Mouse (Mus musculus): ENCODE measurements around the gene Slamf1.
"Not testable (repeated sequence)": the region's sequence is repeated elsewhere in the genome, so short reads cannot be mapped to it uniquely, and the experiment has no call there.

Gene Slamf1

GRCm38 (mm10) chr1:171799648-171800047 lies 32.7 kb downstream of the Slamf1 start:
- DNase-seq (ENCODE audit: low spot score): no peak

GRCm38 (mm10) chr1:171811048-171811447 lies 44.1 kb downstream of the Slamf1 start:
- not testable (repeated sequence) for DNase-seq (ENCODE audit: low spot score)

DNA sequence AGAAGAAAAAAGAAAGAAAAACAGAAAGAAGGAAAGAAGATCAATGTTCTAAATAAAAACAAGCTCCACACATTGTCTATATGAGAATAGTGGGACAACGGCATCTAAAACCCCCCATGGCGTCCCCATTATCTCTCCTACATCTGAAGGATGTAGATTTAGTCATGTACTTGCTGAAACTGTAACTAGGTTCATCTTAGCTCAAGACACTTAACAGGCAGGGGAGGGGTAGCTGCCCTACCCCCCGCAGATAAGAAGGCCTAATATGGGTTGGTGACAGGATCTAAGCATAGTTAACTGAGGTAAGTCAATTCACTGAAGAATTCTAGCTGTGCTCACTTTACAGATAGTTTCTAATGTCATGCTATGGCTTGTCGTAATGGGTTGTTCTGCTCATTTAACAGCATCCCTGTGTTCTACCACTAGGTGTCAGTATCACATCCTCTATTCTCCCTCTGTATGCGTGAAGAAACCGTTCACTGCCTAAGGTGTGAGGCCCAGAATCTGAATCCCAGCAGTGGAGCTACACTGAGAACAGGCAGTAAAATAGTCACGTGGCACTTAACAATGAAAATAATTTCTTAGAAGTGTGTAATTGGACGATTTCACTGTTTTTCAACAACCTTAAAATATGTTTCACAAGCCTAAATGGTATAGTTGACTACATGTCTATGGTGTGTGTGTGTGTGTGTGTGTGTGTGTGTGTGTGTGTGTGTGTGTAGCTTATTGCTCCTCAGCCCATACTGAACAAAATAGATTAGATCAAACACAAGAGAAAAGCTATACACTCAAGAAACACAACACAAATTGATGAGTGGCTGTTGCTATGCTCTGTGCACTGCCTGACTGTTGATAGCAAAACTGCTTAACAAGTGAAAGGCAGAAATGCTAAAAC lies 48.9 kb downstream of the Slamf1 start:
- DNase-seq (ENCODE audit: low spot score): peak; percentile 68

DNA sequence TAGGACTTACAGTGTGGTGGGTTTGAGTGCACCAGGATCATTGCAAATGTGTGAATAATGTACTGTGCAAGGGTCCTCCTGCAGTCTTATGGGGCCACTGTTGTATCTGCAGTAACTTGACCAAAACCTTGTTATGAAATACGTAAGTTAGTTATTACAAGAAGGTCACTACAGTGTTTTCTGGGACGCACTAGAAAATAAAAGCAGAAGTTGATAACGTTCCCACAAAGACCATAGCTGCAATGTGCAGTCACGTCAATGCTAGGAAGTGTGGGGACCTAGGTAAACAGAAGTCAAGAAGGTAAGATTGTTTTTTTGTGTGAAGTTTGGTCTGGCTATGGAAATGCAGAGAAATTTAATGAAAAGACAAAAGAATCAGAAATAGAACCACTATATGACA lies 50.1 kb downstream of the Slamf1 start:
- no peak for DNase-seq (ENCODE audit: low spot score)

DNA sequence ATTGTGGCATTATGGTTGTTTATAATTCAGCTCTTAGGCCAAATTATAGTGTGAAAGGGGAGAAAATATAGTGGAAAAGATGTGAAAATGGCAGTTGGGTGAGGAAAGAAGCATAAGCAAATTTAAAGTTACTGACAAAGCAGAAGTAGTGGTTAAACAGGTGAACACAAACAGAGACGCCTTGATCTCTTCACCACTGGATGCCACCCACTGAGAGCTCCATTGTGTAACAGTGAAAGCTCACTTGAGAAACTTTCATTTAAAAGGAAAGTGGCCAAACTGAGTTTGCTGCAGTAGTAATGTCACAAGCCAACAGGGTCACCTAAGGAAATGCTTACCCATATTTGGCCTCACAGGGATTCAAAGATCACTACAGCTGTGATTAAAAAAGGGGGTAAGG lies 54.4 kb downstream of the Slamf1 start:
- DNase-seq (ENCODE audit: low spot score): no peak

DNA sequence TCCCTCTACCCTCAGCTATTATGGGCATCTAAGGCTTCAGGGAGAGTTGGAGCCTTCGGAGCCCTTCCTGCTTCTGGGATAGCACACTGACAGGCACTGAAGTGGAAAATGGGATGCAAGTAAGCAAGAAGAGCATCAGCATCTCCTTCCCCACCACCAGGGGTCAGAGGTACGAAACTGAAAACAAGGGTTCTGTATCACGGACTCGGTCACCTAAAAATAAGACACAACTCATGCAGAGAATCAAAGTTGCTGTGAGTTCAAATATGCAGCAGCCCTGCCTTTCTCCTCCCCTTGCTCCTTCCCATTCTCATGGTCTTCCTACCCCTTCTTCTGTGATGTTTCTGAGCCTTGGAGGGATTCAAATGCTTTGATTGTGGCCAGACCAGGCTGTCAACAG lies 58.5 kb downstream of the Slamf1 start:
- no peak for DNase-seq (ENCODE audit: low spot score)

DNA sequence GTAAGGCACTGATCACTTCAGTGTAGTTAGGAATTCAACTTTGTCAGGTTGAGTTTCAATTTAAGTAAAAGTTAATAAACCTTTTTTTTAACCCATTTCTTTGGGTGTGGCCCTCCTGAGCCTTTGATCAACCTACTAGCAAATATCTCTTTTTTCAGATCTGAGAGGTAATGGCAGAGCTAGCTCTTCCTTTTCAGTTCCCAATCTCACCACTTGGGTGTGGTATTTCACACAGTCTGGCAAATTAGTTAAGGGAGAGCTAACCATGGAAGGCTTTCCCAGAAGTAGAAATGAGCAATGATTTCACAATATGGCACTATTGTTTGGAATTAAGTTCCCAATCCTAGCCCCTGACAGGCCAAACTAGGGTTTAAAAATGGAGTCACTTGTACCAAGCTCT lies 59.2 kb downstream of the Slamf1 start:
- DNase-seq (ENCODE audit: low spot score): no peak

- no peak for DNase-seq (ENCODE audit: low spot score)
Observed at GRCm38 (mm10) chr1:171827674-171828073, 60.7 kb downstream of the Slamf1 start.

DNA sequence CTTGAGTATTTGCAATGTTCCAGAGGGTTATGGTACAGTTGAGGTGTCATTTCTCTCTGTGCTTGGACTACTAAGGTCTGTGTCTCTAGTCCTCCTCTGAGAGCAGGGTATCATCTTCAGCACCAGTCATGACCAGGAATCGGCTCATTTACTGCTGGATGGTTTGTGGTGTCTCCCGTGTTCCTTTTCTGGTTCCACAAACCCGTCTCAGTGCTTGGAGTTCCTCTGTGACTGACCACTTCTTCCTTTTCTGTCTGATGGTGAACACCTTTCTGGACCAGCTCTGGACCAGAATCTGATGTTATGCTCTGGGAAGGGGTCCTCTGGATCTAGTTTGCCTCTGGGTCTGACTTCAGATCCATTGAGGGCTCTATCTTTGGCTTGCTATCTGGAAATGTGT lies 72.6 kb downstream of the Slamf1 start, which contains the start of gene Cd84:
Gene Cd84 (plus strand): TSS at position 210 of the 400 bp plus-strand sequence.
- DNase-seq (ENCODE audit: low spot score): no peak

DNA sequence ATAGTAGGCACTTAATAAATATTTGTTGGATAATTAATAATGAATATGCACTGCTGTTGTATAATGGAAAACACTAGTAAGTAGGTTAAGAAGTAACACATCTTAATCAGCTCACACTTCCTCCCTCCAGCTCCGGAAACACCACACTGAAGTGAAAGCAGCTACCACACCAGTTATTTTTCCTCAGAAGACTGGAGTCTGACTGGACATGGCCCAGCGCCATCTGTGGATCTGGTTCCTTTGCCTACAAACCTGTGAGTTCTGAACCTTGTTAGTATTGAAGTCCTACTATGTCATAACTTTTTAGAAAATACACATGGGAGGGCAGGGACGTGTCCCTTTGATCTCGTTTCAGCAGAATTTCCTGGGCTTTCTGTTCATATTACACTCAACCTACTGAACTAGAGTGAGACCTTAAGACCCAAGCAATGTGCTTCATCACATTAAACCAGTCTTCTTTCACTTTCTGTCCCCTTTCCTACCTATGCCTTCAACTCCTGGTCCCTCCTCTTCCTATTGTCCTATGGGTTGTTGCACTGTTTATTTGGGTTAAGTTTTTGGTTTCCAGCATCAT lies 73.6 kb downstream of the Slamf1 start:
- no peak for DNase-seq (ENCODE audit: low spot score)

- no peak for DNase-seq (ENCODE audit: low spot score)
Observed at GRCm38 (mm10) chr1:171845035-171845754, 78.3 kb downstream of the Slamf1 start.

- no peak for DNase-seq (ENCODE audit: low spot score)
Observed at GRCm38 (mm10) chr1:171848201-171848600, 81.3 kb downstream of the Slamf1 start.

- no peak for DNase-seq (ENCODE audit: low spot score)
Observed at GRCm38 (mm10) chr1:171848757-171849156, 81.8 kb downstream of the Slamf1 start.

DNA sequence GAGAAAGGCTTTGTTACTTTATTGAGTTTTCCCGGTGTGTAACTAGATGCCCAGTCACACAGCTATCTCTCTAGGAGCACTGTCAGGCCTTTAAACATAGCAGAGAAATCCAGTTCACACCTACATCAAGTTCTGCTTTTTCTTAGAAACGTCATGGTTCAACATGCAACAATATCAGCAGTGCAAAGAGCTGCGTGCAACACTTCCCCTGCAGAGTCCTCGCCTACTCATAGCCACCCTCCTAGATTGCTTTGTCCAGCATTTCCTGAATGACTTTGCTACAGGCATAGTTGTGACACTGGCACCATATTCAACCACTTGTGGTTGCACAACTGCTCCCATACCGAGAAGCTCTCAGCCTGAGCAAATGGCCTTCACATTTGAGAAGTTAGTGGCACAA lies 82.5 kb downstream of the Slamf1 start:
- DNase-seq (ENCODE audit: low spot score): no peak

All from layer of hippocampus, adult 9-10 months (tissue).